Mouse (Mus musculus): ENCODE data around the gene Ablim1. TPM values are rescaled to one million over a fixed set of nuclear protein-coding genes. Genes with fewer than 3 reads are reported as not detected.
A peak's percentile ranks its signal among the peaks of the same experiment; 100 is the strongest.

Ablim1 gene
- polyA plus RNA-seq, 3 experiments from 2014 or later = 240 to 284 (median 264) TPM

GRCm38 (mm10) chr19:57122261-57122660 lies 192.5 kb downstream of the Ablim1 start:
- no peak for ATAC-seq

GRCm38 (mm10) chr19:57121036-57121435 lies 193.7 kb downstream of the Ablim1 start:
- no peak for ATAC-seq

- peak; percentile 51 for ATAC-seq
These were observed 195.1 kb downstream of the Ablim1 start for GRCm38 (mm10) chr19:57119661-57120060.

- peak; percentile 64 for ATAC-seq
These were observed 195.7 kb downstream of the Ablim1 start for GRCm38 (mm10) chr19:57118785-57119565.

GRCm38 (mm10) chr19:57117751-57118150 lies 197.0 kb downstream of the Ablim1 start:
- ATAC-seq = no peak

- peak; percentile 3 for ATAC-seq
These were observed 197.7 kb downstream of the Ablim1 start for GRCm38 (mm10) chr19:57116871-57117501.

- ATAC-seq = no peak
These were observed 199.0 kb downstream of the Ablim1 start for GRCm38 (mm10) chr19:57115670-57116069.

GRCm38 (mm10) chr19:57114951-57115350 lies 199.8 kb downstream of the Ablim1 start:
- no peak for ATAC-seq

GRCm38 (mm10) chr19:57113975-57114374 lies 200.7 kb downstream of the Ablim1 start:
- ATAC-seq = no peak

GRCm38 (mm10) chr19:57112816-57113406 lies 201.8 kb downstream of the Ablim1 start:
- peak; percentile 44 for ATAC-seq

GRCm38 (mm10) chr19:57112231-57112815 lies 202.4 kb downstream of the Ablim1 start:
- ATAC-seq = no peak

- ATAC-seq = no peak
These were observed 203.4 kb downstream of the Ablim1 start for GRCm38 (mm10) chr19:57111301-57111700.

- ATAC-seq = no peak
These were observed 205.1 kb downstream of the Ablim1 start for GRCm38 (mm10) chr19:57109620-57110019.

GRCm38 (mm10) chr19:57106513-57106912 lies 208.2 kb downstream of the Ablim1 start:
- ATAC-seq = no peak

GRCm38 (mm10) chr19:57106031-57106430 lies 208.7 kb downstream of the Ablim1 start:
- ATAC-seq = no peak

GRCm38 (mm10) chr19:57105156-57105555 lies 209.6 kb downstream of the Ablim1 start:
- peak; percentile 14 for ATAC-seq

GRCm38 (mm10) chr19:57104171-57104748 lies 210.5 kb downstream of the Ablim1 start:
- peak; percentile 21 for ATAC-seq

- ATAC-seq = no peak
These were observed 211.3 kb downstream of the Ablim1 start for GRCm38 (mm10) chr19:57103360-57103958.

- ATAC-seq = no peak
These were observed 212.7 kb downstream of the Ablim1 start for GRCm38 (mm10) chr19:57101986-57102385.

- no peak for ATAC-seq
These were observed 213.8 kb downstream of the Ablim1 start for GRCm38 (mm10) chr19:57100753-57101446.

- peak; percentile 70 for ATAC-seq
These were observed 214.7 kb downstream of the Ablim1 start for GRCm38 (mm10) chr19:57099986-57100385.

GRCm38 (mm10) chr19:57099094-57099357 lies 215.7 kb downstream of the Ablim1 start:
- ATAC-seq = no peak

All from inflammation-experienced regulatory T-cells, adult 6 months (primary cell).